Mouse (Mus musculus): ENCODE results near the gene Slc4a4.

DNA sequence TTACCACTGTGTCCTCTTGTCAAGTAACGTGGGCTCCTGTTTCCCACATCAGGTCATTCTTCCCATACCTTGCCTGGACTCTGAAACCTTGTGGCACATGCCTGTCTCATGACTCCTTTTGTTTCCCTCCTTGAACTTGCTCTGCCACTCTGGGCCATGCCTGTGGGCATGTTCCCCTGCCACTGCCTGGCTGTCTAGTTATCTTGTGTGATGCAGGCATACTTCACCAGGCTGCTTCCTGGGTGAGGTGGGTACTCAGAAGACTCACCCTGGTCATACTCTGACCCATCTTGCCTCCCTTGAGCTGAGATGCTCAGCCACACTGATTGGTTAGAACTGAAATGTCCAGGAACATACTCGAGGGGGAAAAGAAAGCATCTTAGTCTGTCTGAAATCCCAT lies 390.4 kb downstream of the Slc4a4 start:
- no peak for TF ChIP-seq CTCF (IDR thresholded peaks at IDR 0.05; ENCODE audit: control insufficient read depth, insufficient read depth, low read length)
- no peak for TF ChIP-seq POLR2A (IDR thresholded peaks at IDR 0.05; ENCODE audit: borderline replicate concordance, control insufficient read depth, low read depth, low read length)
